Mouse (Mus musculus): ENCODE measurements around the gene Errfi1. TPM values are rescaled to one million over a fixed set of nuclear protein-coding genes. Genes with fewer than 3 reads are reported as not detected.
"Not testable (repeated sequence)": the region's sequence is repeated elsewhere in the genome, so short reads cannot be mapped to it uniquely, and the experiment has no call there.

Errfi1 gene
- polyA plus RNA-seq, 1 experiment from 2014 or later: 40.1 TPM

GRCm38 (mm10) chr4:150866494-150866893, 12.8 kb downstream of the Errfi1 start:
- ATAC-seq (ENCODE audit: insufficient read depth): no peak
- Histone ChIP-seq H3K27me3 (no peaks in the 10 kb centered on the region), H3K9me3 (replicated peaks) (no peaks in the 10 kb centered on the region), H3K9ac (no peak overlapping the region), H3K27ac (replicated peaks) (no peak overlapping the region), H3K4me3 (replicated peaks) (no peak overlapping the region), H3K4me2 (no peak overlapping the region), H3K4me1 (replicated peaks) (peaks cover 26% of the 10 kb centered on the region), H3K36me3 (replicated peaks) (peaks cover 26% of the 10 kb centered on the region)
- WGBS (ENCODE audit: insufficient replicate concordance): 75% methylated on average over 12 of the region's 12 CpGs

- Histone ChIP-seq H3K27me3 (no peaks in the 10 kb centered on the region), H3K4me1 (replicated peaks) (peaks cover 34% of the 10 kb centered on the region), H3K9me3 (replicated peaks) (no peaks in the 10 kb centered on the region), H3K27ac (replicated peaks) (no peak overlapping the region), H3K4me3 (replicated peaks) (no peak overlapping the region), H3K4me2 (no peak overlapping the region), H3K9ac (no peak overlapping the region), H3K36me3 (replicated peaks) (peaks cover 26% of the 10 kb centered on the region)
- 66% methylated on average over 6 of the region's 6 CpGs for WGBS (ENCODE audit: insufficient replicate concordance)
- no peak for ATAC-seq (ENCODE audit: insufficient read depth)
Measured at GRCm38 (mm10) chr4:150868161-150868560, 14.4 kb downstream of the Errfi1 start.

GRCm38 (mm10) chr4:150868859-150869258, 15.1 kb downstream of the Errfi1 start:
- WGBS (ENCODE audit: insufficient replicate concordance): 50% methylated on average over 2 of the region's 2 CpGs
- H3K27me3 ChIP-seq: no peaks in the 10 kb centered on the region
- no peak overlapping the region for H3K4me2 ChIP-seq
- ATAC-seq (ENCODE audit: insufficient read depth): no peak
- H3K27ac ChIP-seq (replicated peaks): no peak overlapping the region
- peaks cover 34% of the 10 kb centered on the region for H3K4me1 ChIP-seq (replicated peaks)
- H3K9ac ChIP-seq: no peak overlapping the region
- H3K9me3 ChIP-seq (replicated peaks): no peaks in the 10 kb centered on the region
- H3K4me3 ChIP-seq (replicated peaks): no peak overlapping the region
- H3K36me3 ChIP-seq (replicated peaks): peaks cover 26% of the 10 kb centered on the region

- Histone ChIP-seq H3K4me3 (replicated peaks) (no peak overlapping the region), H3K27ac (replicated peaks) (no peak overlapping the region), H3K27me3 (no peaks in the 10 kb centered on the region), H3K9me3 (replicated peaks) (no peaks in the 10 kb centered on the region), H3K4me1 (replicated peaks) (peaks cover 34% of the 10 kb centered on the region), H3K4me2 (no peak overlapping the region), H3K36me3 (replicated peaks) (peaks cover 26% of the 10 kb centered on the region), H3K9ac (no peak overlapping the region)
- ATAC-seq (ENCODE audit: insufficient read depth): no peak
- 37% methylated on average over 17 of the region's 17 CpGs for WGBS (ENCODE audit: insufficient replicate concordance)
Measured at GRCm38 (mm10) chr4:150869276-150870197, 15.8 kb downstream of the Errfi1 start.

GRCm38 (mm10) chr4:150870963-150871391, 17.3 kb downstream of the Errfi1 start:
- Histone ChIP-seq H3K9me3 (replicated peaks) (no peaks in the 10 kb centered on the region), H3K27me3 (no peaks in the 10 kb centered on the region), H3K4me1 (replicated peaks) (peaks cover 39% of the 10 kb centered on the region), H3K9ac (no peak overlapping the region), H3K4me2 (no peak overlapping the region), H3K4me3 (replicated peaks) (no peak overlapping the region), H3K36me3 (replicated peaks) (peaks cover 16% of the 10 kb centered on the region), H3K27ac (replicated peaks) (0 out of 2 replicates have a peak overlapping the region, but pooled peaks have one; percentile 61)
- no peak for ATAC-seq (ENCODE audit: insufficient read depth)
- 78% methylated on average over 13 of the region's 13 CpGs for WGBS (ENCODE audit: insufficient replicate concordance)

GRCm38 (mm10) chr4:150871392-150872138, 17.8 kb downstream of the Errfi1 start:
- WGBS (ENCODE audit: insufficient replicate concordance): 58% methylated on average over 10 of the region's 10 CpGs
- ATAC-seq (ENCODE audit: insufficient read depth): peak; percentile 71
- peak overlapping the region; percentile 61 for H3K27ac ChIP-seq (replicated peaks)
- no peak overlapping the region for H3K4me2 ChIP-seq
- H3K9me3 ChIP-seq (replicated peaks): no peaks in the 10 kb centered on the region
- no peaks in the 10 kb centered on the region for H3K27me3 ChIP-seq
- peaks cover 10% of the 10 kb centered on the region for H3K36me3 ChIP-seq (replicated peaks)
- H3K9ac ChIP-seq: no peak overlapping the region
- no peak overlapping the region for H3K4me3 ChIP-seq (replicated peaks)
- H3K4me1 ChIP-seq (replicated peaks): peaks cover 39% of the 10 kb centered on the region

- H3K36me3 ChIP-seq (replicated peaks): peaks cover 8% of the 10 kb centered on the region
- WGBS (ENCODE audit: insufficient replicate concordance): 48% methylated on average over 9 of the region's 9 CpGs
- H3K4me1 ChIP-seq (replicated peaks): peaks cover 39% of the 10 kb centered on the region
- H3K9me3 ChIP-seq (replicated peaks): no peaks in the 10 kb centered on the region
- H3K4me2 ChIP-seq: no peak overlapping the region
- no peaks in the 10 kb centered on the region for H3K27me3 ChIP-seq
- no peak overlapping the region for H3K4me3 ChIP-seq (replicated peaks)
- no peak; the same call in 1 of the 2 replicates for ATAC-seq (ENCODE audit: insufficient read depth)
- H3K27ac ChIP-seq (replicated peaks): peak overlapping the region; percentile 61
- H3K9ac ChIP-seq: no peak overlapping the region
Measured at GRCm38 (mm10) chr4:150872139-150872651, 18.5 kb downstream of the Errfi1 start.

- Histone ChIP-seq H3K4me3 (replicated peaks) (no peak overlapping the region), H3K4me2 (no peak overlapping the region), H3K27ac (replicated peaks) (peak overlapping the region; percentile 61; the same call in 1 of the 2 replicates), H3K9me3 (replicated peaks) (no peaks in the 10 kb centered on the region), H3K9ac (no peak overlapping the region), H3K27me3 (no peaks in the 10 kb centered on the region), H3K36me3 (replicated peaks) (peaks cover 4% of the 10 kb centered on the region; the same call in 1 of the 2 replicates), H3K4me1 (replicated peaks) (peaks cover 39% of the 10 kb centered on the region)
- no peak for ATAC-seq (ENCODE audit: insufficient read depth)
- 51% methylated on average over 8 of the region's 8 CpGs for WGBS (ENCODE audit: insufficient replicate concordance)
Measured at GRCm38 (mm10) chr4:150872681-150873080, 19.0 kb downstream of the Errfi1 start.

GRCm38 (mm10) chr4:150874416-150874815, 20.7 kb downstream of the Errfi1 start:
- ATAC-seq (ENCODE audit: insufficient read depth); H3K4me2 ChIP-seq; H3K36me3 ChIP-seq (replicated peaks); H3K27ac ChIP-seq (replicated peaks); H3K9ac ChIP-seq; H3K27me3 ChIP-seq; H3K4me3 ChIP-seq (replicated peaks); H3K9me3 ChIP-seq (replicated peaks): not testable (repeated sequence)
- 15% methylated on average over 4 of the region's 4 CpGs for WGBS (ENCODE audit: insufficient replicate concordance)
- peaks cover 27% of the 10 kb centered on the region for H3K4me1 ChIP-seq (replicated peaks)

- Histone ChIP-seq H3K9ac (no peak overlapping the region), H3K27me3 (no peaks in the 10 kb centered on the region), H3K4me1 (replicated peaks) (peaks cover 18% of the 10 kb centered on the region), H3K4me2 (no peak overlapping the region), H3K9me3 (replicated peaks) (peaks cover 14% of the 10 kb centered on the region; the same call in 1 of the 2 replicates), H3K4me3 (replicated peaks) (no peak overlapping the region), H3K36me3 (replicated peaks) (no peaks in the 10 kb centered on the region), H3K27ac (replicated peaks) (no peak overlapping the region)
- WGBS (ENCODE audit: insufficient replicate concordance): 55% methylated on average over 10 of the region's 10 CpGs
- ATAC-seq (ENCODE audit: insufficient read depth): no peak
Measured at GRCm38 (mm10) chr4:150875393-150875792, 21.7 kb downstream of the Errfi1 start.

GRCm38 (mm10) chr4:150879631-150880030, 25.9 kb downstream of the Errfi1 start:
- Histone ChIP-seq H3K27ac (replicated peaks) (no peak overlapping the region), H3K4me1 (replicated peaks) (peaks cover 5% of the 10 kb centered on the region; the same call in 1 of the 2 replicates), H3K9ac (no peak overlapping the region), H3K9me3 (replicated peaks) (peaks cover 14% of the 10 kb centered on the region; the same call in 1 of the 2 replicates), H3K27me3 (no peaks in the 10 kb centered on the region), H3K4me3 (replicated peaks) (no peak overlapping the region), H3K4me2 (no peak overlapping the region), H3K36me3 (replicated peaks) (no peaks in the 10 kb centered on the region)
- WGBS (ENCODE audit: insufficient replicate concordance): 87% methylated on average over 22 of the region's 22 CpGs
- no peak for ATAC-seq (ENCODE audit: insufficient read depth)
